Mouse (Mus musculus) kidney, adult 2 months (tissue): ENCODE measurements at regions not wholly inside any gene's neighbourhood (a gene's known extent, or its start where the extent isn't known, plus 50 kb on each side); places are given as distances from the start of the nearest gene placed in this dataset.

Experiments used
- DNase-seq: peaks from one replicate; pipeline ENCODE4 v3.0.0; 2021
- H3K27ac ChIP-seq: fragments of 200-500 bp; 2 replicates; pipeline ENCODE4 v1.5.1; 2012; ENCODE audit warnings: low read depth, low read length, control low read depth, inconsistent platforms; ENCODE audit not compliant: insufficient read depth
- H3K27me3 ChIP-seq: fragments of 200-500 bp; replicated peaks from 2 replicates; pipeline ENCODE4 v1.6.1; 2012; ENCODE audit warnings: mild to moderate bottlenecking, moderate library complexity, low read length, inconsistent platforms; ENCODE audit not compliant: control insufficient read depth, insufficient read depth
- H3K36me3 ChIP-seq: fragments of 200-500 bp; 2 replicates; pipeline ENCODE4 v1.6.1; 2012; ENCODE audit warnings: mild to moderate bottlenecking, moderate library complexity, low read length, inconsistent platforms; ENCODE audit not compliant: control insufficient read depth, insufficient read depth
- H3K4me1 ChIP-seq: fragments of 200-500 bp; 2 replicates; pipeline ENCODE4 v1.6.1; 2011; ENCODE audit warnings: low read length; ENCODE audit not compliant: control insufficient read depth, insufficient read depth
- H3K4me3 ChIP-seq: fragments of 200-500 bp; 2 replicates; pipeline ENCODE4 v1.5.1; 2011; ENCODE audit warnings: mild to moderate bottlenecking, low read depth, low read length, control low read depth; ENCODE audit not compliant: insufficient read depth
- CTCF ChIP-seq: fragments of 200-500 bp; conservative IDR thresholded peaks from 2 replicates; pipeline ENCODE4 v1.5.1; 2011; ENCODE audit warnings: low read depth, mild to moderate bottlenecking, control low read depth, low read length, moderate library complexity, mixed read lengths; ENCODE audit not compliant: insufficient read depth, insufficient read length
- POLR2A ChIP-seq: fragments of 200-500 bp; IDR thresholded peaks from one replicate; pipeline ENCODE4 v1.6.1; 2011; ENCODE audit warnings: low read depth, low read length, control low read depth
- WGBS: fragments of 180-500 bp; shearing (Covaris S2); methylation state at CpG from one replicate; pipeline ENCODE4 v1.1.7; 2018; 5-methylcytosine and 5-hydroxymethylcytosine counted together

- Histone ChIP-seq H3K4me3 (no peak overlapping the region), H3K4me1 (no peaks in the 10 kb centered on the region), H3K27me3 (no peaks in the 10 kb centered on the region), H3K36me3 (no peaks in the 10 kb centered on the region), H3K27ac (no peak overlapping the region)
- TF ChIP-seq POLR2A = no peak
- TF ChIP-seq CTCF = no peak
- WGBS = 21% methylated on average over 5 of the region's 5 CpGs
- no peak for DNase-seq
Measured at GRCm38 (mm10) chr12:15137039-15137438, 679.7 kb downstream of the Trib2 start.

GRCm38 (mm10) chr12:15124179-15124578, 692.5 kb downstream of the Trib2 start:
- H3K27ac ChIP-seq = no peak overlapping the region
- no peak for DNase-seq
- H3K27me3 ChIP-seq = no peaks in the 10 kb centered on the region
- no peaks in the 10 kb centered on the region for H3K4me1 ChIP-seq
- no peak overlapping the region for H3K4me3 ChIP-seq
- 78% methylated on average over 3 of the region's 3 CpGs for whole genome bisulfite sequencing
- no peaks in the 10 kb centered on the region for H3K36me3 ChIP-seq
- TF ChIP-seq CTCF (no peak), POLR2A (no peak)

GRCm38 (mm10) chr12:15122586-15123212, 694.0 kb downstream of the Trib2 start:
- Histone ChIP-seq H3K36me3 (no peaks in the 10 kb centered on the region), H3K27me3 (no peaks in the 10 kb centered on the region), H3K27ac (no peak overlapping the region), H3K4me3 (no peak overlapping the region), H3K4me1 (no peaks in the 10 kb centered on the region)
- no peak for DNase-seq
- WGBS = 80% methylated on average over 4 of the region's 4 CpGs
- TF ChIP-seq POLR2A = no peak
- TF ChIP-seq CTCF = no peak

- Histone ChIP-seq H3K27ac (no peak overlapping the region), H3K27me3 (no peaks in the 10 kb centered on the region), H3K36me3 (no peaks in the 10 kb centered on the region), H3K4me3 (no peak overlapping the region), H3K4me1 (no peaks in the 10 kb centered on the region)
- TF ChIP-seq POLR2A = no peak
- TF ChIP-seq CTCF = no peak
- 84% methylated on average over 3 of the region's 3 CpGs for WGBS
- DNase-seq = no peak
Measured at GRCm38 (mm10) chr12:15115556-15115955, 701.2 kb downstream of the Trib2 start.

GRCm38 (mm10) chr12:15114793-15115192, 701.9 kb downstream of the Trib2 start:
- Histone ChIP-seq H3K27ac (no peak overlapping the region), H3K4me1 (no peaks in the 10 kb centered on the region), H3K27me3 (no peaks in the 10 kb centered on the region), H3K36me3 (no peaks in the 10 kb centered on the region), H3K4me3 (no peak overlapping the region)
- 90% methylated on average over 14 of the region's 14 CpGs for WGBS
- TF ChIP-seq POLR2A = no peak
- TF ChIP-seq CTCF = no peak
- DNase-seq = no peak

GRCm38 (mm10) chr12:15111049-15111448, 705.7 kb downstream of the Trib2 start:
- DNase-seq = no peak
- 73% methylated on average over 2 of the region's 2 CpGs for WGBS
- TF ChIP-seq CTCF (no peak), POLR2A (no peak)
- Histone ChIP-seq H3K27me3 (no peaks in the 10 kb centered on the region), H3K4me3 (no peak overlapping the region), H3K4me1 (no peaks in the 10 kb centered on the region), H3K27ac (no peak overlapping the region), H3K36me3 (no peaks in the 10 kb centered on the region)

GRCm38 (mm10) chr12:15104876-15105275, 711.8 kb downstream of the Trib2 start:
- TF ChIP-seq POLR2A (no peak), CTCF (no peak)

More at GRCm38 (mm10) chr12:15104876-15105275, 711.8 kb downstream of the Trib2 start:
- Histone ChIP-seq H3K36me3 (no peaks in the 10 kb centered on the region), H3K27ac (no peak overlapping the region), H3K4me1 (no peaks in the 10 kb centered on the region), H3K4me3 (no peak overlapping the region), H3K27me3 (no peaks in the 10 kb centered on the region)
- DNase-seq = no peak
- 87% methylated on average over 2 of the region's 2 CpGs for WGBS
